Mouse (Mus musculus) liver, adult 2 months (tissue): ENCODE results near the gene Pbx3.

Experiments
- CTCF ChIP-seq: fragments of 200-500 bp; IDR thresholded peaks from 2 replicates; pipeline ENCODE4 v1.5.1; 2011; ENCODE audit warnings: low read depth, low read length, control low read depth
- POLR2A ChIP-seq: fragments of 200-500 bp; IDR thresholded peaks from 2 replicates; pipeline ENCODE4 v1.6.1; 2011; ENCODE audit warnings: low read length, control low read depth; ENCODE audit not compliant: insufficient read depth; ENCODE audit errors: extremely low read depth

GRCm38 (mm10) chr2:34169626-34170025 is 203.3 kb downstream of the Pbx3 start:
- no peak for TF ChIP-seq CTCF
- no peak for TF ChIP-seq POLR2A
